Mouse (Mus musculus): ENCODE measurements around the gene Fundc2. TPM values are rescaled to one million over a fixed set of nuclear protein-coding genes. Genes with fewer than 3 reads are reported as not detected.

The Fundc2 gene
- total RNA-seq (2023) = 9.8 and 11.9 TPM in 2 replicates

DNA sequence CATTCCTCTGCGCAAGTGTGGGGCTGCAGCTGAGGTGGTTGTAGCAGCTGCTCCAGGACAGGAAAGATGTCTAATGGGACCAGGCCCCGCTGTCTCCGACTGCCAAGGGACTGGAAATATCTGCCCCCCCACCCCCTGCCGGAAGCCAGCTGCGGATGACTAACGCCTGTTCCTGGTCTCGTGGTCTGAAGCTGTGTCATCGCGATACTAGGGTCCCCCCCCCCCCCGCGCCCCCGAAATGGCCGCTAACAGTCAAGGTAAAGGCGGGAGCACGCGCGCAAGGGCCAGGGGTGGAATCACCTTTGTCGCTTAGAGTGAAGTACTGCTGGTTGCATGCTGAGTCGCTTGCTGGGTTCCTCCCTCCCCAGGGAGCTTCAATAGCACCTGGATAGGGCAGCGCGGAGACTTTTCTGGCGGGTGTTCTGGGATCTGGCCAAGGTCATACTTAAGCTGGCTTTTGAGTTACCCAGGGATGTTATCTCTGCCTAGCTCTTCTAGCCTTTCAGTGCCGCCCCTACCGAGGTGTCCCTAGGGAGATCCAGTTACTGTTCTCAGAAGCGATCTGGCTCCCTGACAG, at the start of gene Fundc2, which contains the start of gene F8:
Gene Fundc2 (plus strand): TSS at position 205 of the 577 bp plus-strand sequence.
Gene F8 (minus strand): TSS at position 421 of the 577 bp plus-strand sequence.

DNA sequence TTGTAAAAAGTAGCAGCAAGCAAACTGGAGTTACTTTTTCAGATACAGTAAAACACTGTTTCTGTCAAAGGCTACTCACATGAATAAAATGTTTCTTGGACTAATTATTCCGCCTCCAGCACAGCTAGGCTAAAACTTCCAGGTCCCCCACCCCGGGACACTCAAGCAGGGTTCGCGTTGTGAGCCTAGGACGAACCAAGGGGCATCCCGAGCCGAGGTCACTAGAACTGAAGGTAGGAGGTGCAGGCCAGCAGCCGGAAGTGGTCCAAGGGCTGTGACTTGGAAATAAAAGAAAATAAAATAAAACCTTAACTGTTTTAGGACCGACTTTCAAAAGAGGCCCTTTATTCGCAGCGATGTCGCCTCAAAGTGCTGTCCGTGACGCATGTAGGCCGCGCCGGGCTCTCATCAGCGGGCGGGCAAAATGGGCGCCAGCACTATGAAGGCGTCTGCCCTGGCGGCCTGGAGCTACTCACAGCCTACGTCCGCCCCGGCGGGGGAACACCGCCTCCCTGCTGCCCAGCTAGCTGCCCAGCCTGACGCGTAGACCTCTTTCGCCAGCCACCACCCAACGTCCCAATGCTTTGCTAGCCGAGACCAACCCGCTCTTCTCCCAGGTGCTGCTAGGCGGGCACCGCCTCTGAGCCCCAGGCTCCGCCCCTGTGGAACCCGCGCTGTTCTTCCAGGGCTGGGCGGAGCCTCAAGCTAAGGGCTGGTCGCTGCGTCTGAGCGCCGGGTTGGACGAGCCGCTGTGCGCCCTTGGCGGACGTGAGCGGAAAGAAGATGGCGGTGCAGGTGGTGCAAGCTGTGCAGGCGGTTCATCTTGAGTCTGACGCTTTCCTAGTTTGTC, 34.0 kb downstream of the Fundc2 start, which contains the start of the genes Cmc4, Mtcp1 and Brcc3:
Gene Cmc4 (minus strand): TSS at position 649 of the 850 bp plus-strand sequence.
Gene Mtcp1 (minus strand): TSS at position 653 of the 850 bp plus-strand sequence.
Gene Brcc3 (plus strand): TSS at position 693 of the 850 bp plus-strand sequence.

Other genes starting within 250 kb of the Fundc2 start
- not detected in 2 replicates for gene Smim9, start 218.6 kb upstream of the Fundc2 start, total RNA-seq (2023)
- 0.05 and 0.28 TPM in 2 replicates for gene F8, start 216 bp downstream of the Fundc2 start, total RNA-seq (2023)
- 4.1 and 4.2 TPM in 2 replicates for gene Cmc4, start 34.2 kb downstream of the Fundc2 start, total RNA-seq (2023)
- gene Mtcp1, start 34.2 kb downstream of the Fundc2 start, total RNA-seq (2023) = 5.5 and 7.0 TPM in 2 replicates
- gene Brcc3, start 34.2 kb downstream of the Fundc2 start, total RNA-seq (2023) = 14.6 and 15.1 TPM in 2 replicates
- 54.1 and 56.1 TPM in 2 replicates for gene Vbp1, start 131.9 kb downstream of the Fundc2 start, total RNA-seq (2023)
- not detected in 2 replicates for gene Rab39b, start 195.8 kb downstream of the Fundc2 start, total RNA-seq (2023)

Data from neutrophil, adult 65 days (primary cell).